Mouse (Mus musculus) adrenal gland, adult 8-10 months (tissue): ENCODE results near the gene Cox4i1. TPM values are rescaled to one million over a fixed set of nuclear protein-coding genes. Genes with fewer than 3 reads are reported as not detected.

Source experiments
- DNase-seq: peaks from one replicate; pipeline ENCODE4 v3.0.0; 2022
- total RNA-seq, 4 experiments: library from RNA; stranded (reverse); gene quantifications; 2 replicates each; pipeline ENCODE4 v1.2.4; 2022

The Cox4i1 gene
- total RNA-seq, 4 experiments from 2014 or later, result 952 to 1,243 (median 1,190) TPM

DNA sequence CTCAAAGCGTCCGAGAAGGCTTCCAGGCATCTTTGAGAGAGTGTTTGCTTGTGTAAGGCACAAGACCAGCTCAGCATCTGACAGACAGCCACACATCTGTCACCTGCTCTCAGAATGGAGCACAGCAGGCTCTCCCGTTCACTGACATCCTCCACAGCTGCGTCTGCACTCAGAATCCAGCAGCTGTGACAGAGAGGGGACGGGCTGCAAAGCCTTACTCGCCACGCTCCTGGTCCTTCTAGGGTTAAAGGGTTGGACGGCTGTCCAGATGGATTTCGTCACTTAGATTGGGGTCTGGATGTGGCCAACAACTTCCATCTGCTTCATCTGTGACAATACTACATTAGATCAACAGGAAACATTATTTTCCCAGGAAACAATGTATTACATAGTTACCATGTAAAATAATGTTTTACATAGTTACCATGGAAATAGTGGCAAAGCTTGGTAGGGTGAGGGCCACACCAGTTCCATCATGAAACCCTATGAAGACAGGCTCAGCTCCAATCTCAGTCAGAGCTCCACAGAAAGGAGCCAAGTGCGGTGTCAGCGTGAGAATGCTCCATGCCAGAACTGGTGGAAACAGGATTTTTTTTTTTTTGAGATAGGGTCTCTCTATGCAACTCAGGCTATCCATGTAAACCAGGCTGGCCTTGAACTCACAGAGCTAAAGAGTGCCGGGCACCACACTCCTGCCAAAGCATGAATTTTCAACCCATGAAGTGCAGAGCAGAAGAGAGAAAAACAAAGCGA is 28.6 kb downstream of the Cox4i1 start:
- no peak for DNase-seq

- no peak for DNase-seq
Measured at GRCm38 (mm10) chr8:120697154-120697978, 29.3 kb downstream of the Cox4i1 start.

- no peak for DNase-seq
Measured at GRCm38 (mm10) chr8:120697979-120698272, 29.9 kb downstream of the Cox4i1 start.

DNA sequence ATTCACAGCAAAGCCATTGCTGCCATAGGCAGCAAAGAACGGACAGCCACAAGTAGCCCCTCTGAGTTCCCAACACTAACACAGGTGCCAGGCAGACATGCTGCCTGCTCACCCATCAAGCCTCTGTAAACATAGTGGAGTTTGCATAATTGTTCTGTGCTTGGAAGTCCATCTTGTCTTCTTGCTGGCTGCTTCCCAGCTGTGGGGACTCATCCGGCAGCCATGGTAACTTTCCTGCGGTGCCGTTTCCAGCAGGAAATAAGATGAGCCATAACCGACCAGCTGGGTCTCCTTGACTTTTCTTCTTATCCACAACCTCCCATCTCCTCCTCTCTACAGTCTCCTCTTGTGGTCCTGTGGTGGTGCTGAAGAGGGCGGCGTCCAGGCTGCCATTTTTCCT is 30.4 kb downstream of the Cox4i1 start:
- DNase-seq, result no peak

GRCm38 (mm10) chr8:120699079-120699478 is 31.1 kb downstream of the Cox4i1 start:
- DNase-seq, result no peak

GRCm38 (mm10) chr8:120699565-120699964 is 31.5 kb downstream of the Cox4i1 start:
- DNase-seq, result no peak

GRCm38 (mm10) chr8:120700053-120700452 is 32.0 kb downstream of the Cox4i1 start:
- no peak for DNase-seq

- DNase-seq, result no peak
Measured at GRCm38 (mm10) chr8:120701758-120702465, 33.9 kb downstream of the Cox4i1 start.

GRCm38 (mm10) chr8:120704203-120704602 is 36.2 kb downstream of the Cox4i1 start:
- DNase-seq, result no peak

DNA sequence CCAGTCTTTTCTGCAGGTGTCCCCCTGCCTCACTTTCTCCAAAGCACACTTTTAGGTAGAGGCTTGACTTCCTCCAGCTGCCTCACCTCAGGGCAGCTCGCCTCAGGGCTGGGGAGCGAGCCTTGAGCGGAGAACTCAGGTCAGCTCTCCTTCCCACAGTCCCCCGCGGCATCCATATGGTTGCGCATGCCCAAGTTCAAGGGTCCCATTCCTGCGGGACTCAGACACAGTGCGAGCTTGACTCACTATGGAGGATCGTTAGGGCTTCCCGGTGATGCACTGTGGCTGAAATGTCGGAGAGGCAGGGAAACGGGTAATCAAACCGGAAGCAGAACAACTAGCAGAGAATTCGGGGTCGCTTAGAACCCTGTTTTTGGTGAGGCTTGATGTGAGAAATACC is 37.1 kb downstream of the Cox4i1 start:
- no peak for DNase-seq

GRCm38 (mm10) chr8:120706193-120706592 is 38.2 kb downstream of the Cox4i1 start:
- DNase-seq, result no peak

DNA sequence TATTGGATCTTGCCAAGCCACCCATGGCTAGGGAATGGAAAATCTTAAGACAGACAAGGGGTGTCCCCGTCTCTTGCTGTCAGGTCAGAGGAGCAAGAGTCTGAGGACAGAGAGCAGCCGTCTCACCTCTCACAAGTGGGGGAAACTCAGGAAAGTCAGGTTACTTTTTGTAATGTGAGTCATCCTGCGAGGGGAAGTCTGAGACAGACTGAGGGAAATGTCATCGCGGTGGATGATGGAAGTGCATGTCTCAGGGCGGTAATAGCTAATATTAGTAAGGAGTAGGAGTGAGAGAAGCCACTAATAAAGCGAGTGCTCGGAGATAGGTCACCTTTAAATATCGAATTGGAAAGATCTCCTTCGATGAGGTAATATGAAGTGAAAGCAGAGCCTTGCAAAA is 41.2 kb downstream of the Cox4i1 start:
- DNase-seq, result no peak

- DNase-seq, result no peak
Measured at GRCm38 (mm10) chr8:120715200-120715599, 47.2 kb downstream of the Cox4i1 start.

GRCm38 (mm10) chr8:120715996-120716680 is 48.1 kb downstream of the Cox4i1 start:
- DNase-seq, result no peak

- no peak for DNase-seq
Measured at GRCm38 (mm10) chr8:120719586-120720236, 51.7 kb downstream of the Cox4i1 start.

GRCm38 (mm10) chr8:120723025-120723424 is 55.0 kb downstream of the Cox4i1 start:
- no peak for DNase-seq

Other genes with a start within 250 kb of the Cox4i1 start
- 1 to 10 TPM; 5.2 to 10.0 (median 6.5) TPM for gene Gins2, start 78.9 kb upstream of the Cox4i1 start, total RNA-seq
- 10 to 100 TPM in 1 of 4 experiments, 1 to 10 TPM in 3; 5.6 to 10.8 (median 7.9) TPM for gene 1190005I06Rik, start 20.6 kb upstream of the Cox4i1 start, total RNA-seq
- 1 to 10 TPM in 1 of 4 experiments, not detected in 3; 1.4 TPM for gene Gm27021, start 143 bp upstream of the Cox4i1 start, total RNA-seq
- gene Emc8, start 351 bp downstream of the Cox4i1 start, total RNA-seq, result 100 to 1,000 TPM in 2 of 4 experiments, 10 to 100 TPM in 2; 80.9 to 130 (median 112) TPM
- gene Irf8, start 68.1 kb downstream of the Cox4i1 start, total RNA-seq, result 10 to 100 TPM; 19.5 to 46.7 (median 34.6) TPM